ENCODE assay signal across 8 mouse cellular contexts in genomic region chr2:60037011-60037551, GRCm38 (mm10).
A peak's percentile ranks its signal among the peaks of the same experiment; 100 is the strongest.
DNase-seq lines count a peak whose midpoint lies in the region; ATAC-seq lines count a peak whose summit lies in the region.

No protein-coding gene starts in this region.

- peak overlapping the region; percentile 52 for H3K4me3 ChIP-seq in intestine, embryonic 16.5 days (ENCODE audit: low read length)
- peak overlapping the region; percentile 15; the same call in 1 of the 2 replicates for H3K4me3 ChIP-seq in limb, embryonic 11.5 days (ENCODE audit: low read depth, low read length)
- H3K4me3 ChIP-seq in midbrain, embryonic 10.5 days = peak overlapping the region; percentile 44

- no peaks in the 10 kb centered on the region for H3K9me3 ChIP-seq in intestine, embryonic 16.5 days (ENCODE audit: control insufficient read depth, low read length)
- no peaks in the 10 kb centered on the region for H3K9me3 ChIP-seq in limb, embryonic 11.5 days (ENCODE audit: control insufficient read depth, low read length)
- H3K9me3 ChIP-seq in midbrain, embryonic 10.5 days (replicated peaks) = no peaks in the 10 kb centered on the region

- H3K36me3 ChIP-seq in intestine, embryonic 16.5 days (ENCODE audit: control insufficient read depth, insufficient read depth, low read length) = no peaks in the 10 kb centered on the region
- no peaks in the 10 kb centered on the region for H3K36me3 ChIP-seq in limb, embryonic 11.5 days (ENCODE audit: control insufficient read depth, insufficient read depth, low read length)
- 0 out of 2 replicates have a peak, but pooled peaks cover 2% of the 10 kb centered on the region for H3K36me3 ChIP-seq in midbrain, embryonic 10.5 days
- no peaks in the 10 kb centered on the region for H3K36me3 ChIP-seq in splenic B cell, adult 2 months (ENCODE audit: control insufficient read depth, insufficient read depth, low read length, poor library complexity, severe bottlenecking)

- H3K4me1 ChIP-seq in intestine, embryonic 16.5 days (ENCODE audit: control insufficient read depth, insufficient read depth, low read length) = no peaks in the 10 kb centered on the region; the same call in 1 of the 2 replicates
- H3K4me1 ChIP-seq in limb, embryonic 11.5 days (ENCODE audit: control insufficient read depth, insufficient read depth, low read length) = peaks cover 7% of the 10 kb centered on the region
- peaks cover 23% of the 10 kb centered on the region for H3K4me1 ChIP-seq in midbrain, embryonic 10.5 days

- peak overlapping the region; percentile 87 for H3K27ac ChIP-seq in intestine, embryonic 16.5 days (ENCODE audit: low read length)
- H3K27ac ChIP-seq in limb, embryonic 11.5 days (replicated peaks; ENCODE audit: low read depth, low read length) = no peak overlapping the region
- H3K27ac ChIP-seq in midbrain, embryonic 10.5 days (replicated peaks) = peak overlapping the region; percentile 59

- H3K9ac ChIP-seq in intestine, embryonic 16.5 days (ENCODE audit: low read depth, low read length) = peak overlapping the region; percentile 59
- H3K9ac ChIP-seq in limb, embryonic 11.5 days (ENCODE audit: low read length) = no peak overlapping the region

- peak overlapping the region; percentile 57 for H3K4me2 ChIP-seq in intestine, embryonic 16.5 days (ENCODE audit: low read depth, low read length)
- peak overlapping the region; percentile 45; the same call in 1 of the 2 replicates for H3K4me2 ChIP-seq in limb, embryonic 11.5 days (ENCODE audit: low read depth, severe bottlenecking)

- peak; percentile 87 for ATAC-seq in granulocyte monocyte progenitor cell, adult 5-6 weeks (replicated peaks; ENCODE audit: poor library complexity, severe bottlenecking)
- ATAC-seq in intestine, embryonic 16.5 days = peak; percentile 77
- ATAC-seq in limb, embryonic 11.5 days (ENCODE audit: insufficient number of reproducible peaks, low FRiP score, low TSS enrichment, low read depth) = 0 out of 2 replicates have a peak, but pooled peaks have one; percentile 39

- peak; percentile 25 for DNase-seq in thymus, postnatal 0 days (ENCODE audit: low spot score)
- no peak for DNase-seq in thymus, adult 18-20 months
- DNase-seq in cerebellum, postnatal 14 days = peak; percentile 61 to 69
- peak; percentile 60 for DNase-seq in limb, embryonic 11.5 days (ENCODE audit: low spot score)
- peak; percentile 38 for DNase-seq in midbrain, embryonic 10.5 days (ENCODE audit: low spot score)
- DNase-seq in splenic B cell, adult 2 months (ENCODE audit: low read depth, low spot score) = peak; percentile 60

- 13% methylated on average over 19 of the region's 19 CpGs for WGBS in intestine, embryonic 16.5 days
- WGBS in limb, embryonic 11.5 days = 8% methylated on average over 19 of the region's 19 CpGs
- WGBS in midbrain, embryonic 10.5 days = 8% methylated on average over 19 of the region's 19 CpGs

- H3K27me3 ChIP-seq in intestine, embryonic 16.5 days (replicated peaks; ENCODE audit: control insufficient read depth, insufficient read depth, low read length) = no peaks in the 10 kb centered on the region
- H3K27me3 ChIP-seq in limb, embryonic 11.5 days (ENCODE audit: control insufficient read depth, insufficient read depth, low read length) = no peaks in the 10 kb centered on the region
- H3K27me3 ChIP-seq in midbrain, embryonic 10.5 days (ENCODE audit: low read depth, poor library complexity, severe bottlenecking) = no peaks in the 10 kb centered on the region
- H3K27me3 ChIP-seq in splenic B cell, adult 2 months (ENCODE audit: control insufficient read depth, insufficient read depth, low read length, poor library complexity, severe bottlenecking) = no peaks in the 10 kb centered on the region

Comparison
In these comparisons a context has a peak if more than half of its experiments do, and no peak if none do; other contexts are left out.
1. DNase-seq: peak in thymus, postnatal 0 days (single experiment), cerebellum, postnatal 14 days (2 of 2), limb, embryonic 11.5 days (single experiment), midbrain, embryonic 10.5 days (single experiment) and splenic B cell, adult 2 months (single experiment); none in thymus, adult 18-20 months (0 of 2).
2. Peak in every context shown above with its lines, with median percentiles within 50 percentile points of each other: ATAC-seq and H3K4me3 ChIP-seq.